Mouse (Mus musculus) midbrain, embryonic 12.5 days (tissue): ENCODE measurements at regions not wholly inside any gene's neighbourhood (a gene's known extent, or its start where the extent isn't known, plus 50 kb on each side); places are given as distances from the start of the nearest gene placed in this dataset.

ENCODE experiments used
- ATAC-seq: fragments of 200-750 bp; cut with Nextera tagmentation; 2 replicates; pipeline ENCODE4 v1.8.0; 2017; ENCODE audit warnings: low read depth, moderate TSS enrichment, moderate library complexity; ENCODE audit not compliant: low FRiP score
- H3K27ac ChIP-seq: fragments of 300-500 bp; sonication (generic); replicated peaks from 2 replicates; pipeline ENCODE4 v1.5.1; 2016; ENCODE audit warnings: mild to moderate bottlenecking
- H3K27me3 ChIP-seq: fragments of 300-500 bp; sonication (generic); 2 replicates; pipeline ENCODE4 v1.6.1; 2016; ENCODE audit warnings: mild to moderate bottlenecking
- H3K36me3 ChIP-seq: fragments of 300-500 bp; sonication (generic); 2 replicates; pipeline ENCODE4 v1.6.1; 2016
- H3K4me1 ChIP-seq: fragments of 300-500 bp; sonication (generic); 2 replicates; pipeline ENCODE4 v1.6.1; 2016
- H3K4me2 ChIP-seq: fragments of 300-500 bp; sonication (generic); replicated peaks from 2 replicates; pipeline ENCODE4 v1.6.1; 2016; ENCODE audit warnings: mild to moderate bottlenecking, moderate library complexity
- H3K4me3 ChIP-seq: fragments of 300-500 bp; sonication (generic); 2 replicates; pipeline ENCODE4 v1.5.1; 2016; ENCODE audit warnings: mild to moderate bottlenecking
- H3K9ac ChIP-seq: fragments of 300-500 bp; sonication (generic); replicated peaks from 2 replicates; pipeline ENCODE4 v1.6.1; 2016; ENCODE audit warnings: mild to moderate bottlenecking, moderate library complexity
- H3K9me3 ChIP-seq: fragments of 300-500 bp; sonication (generic); 2 replicates; pipeline ENCODE4 v1.6.1; 2016; ENCODE audit warnings: mild to moderate bottlenecking
- WGBS: fragments of 180-500 bp; shearing (Covaris S2); methylation state at CpG from one replicate; pipeline ENCODE4 v1.1.7; 2016; 5-methylcytosine and 5-hydroxymethylcytosine counted together

DNA sequence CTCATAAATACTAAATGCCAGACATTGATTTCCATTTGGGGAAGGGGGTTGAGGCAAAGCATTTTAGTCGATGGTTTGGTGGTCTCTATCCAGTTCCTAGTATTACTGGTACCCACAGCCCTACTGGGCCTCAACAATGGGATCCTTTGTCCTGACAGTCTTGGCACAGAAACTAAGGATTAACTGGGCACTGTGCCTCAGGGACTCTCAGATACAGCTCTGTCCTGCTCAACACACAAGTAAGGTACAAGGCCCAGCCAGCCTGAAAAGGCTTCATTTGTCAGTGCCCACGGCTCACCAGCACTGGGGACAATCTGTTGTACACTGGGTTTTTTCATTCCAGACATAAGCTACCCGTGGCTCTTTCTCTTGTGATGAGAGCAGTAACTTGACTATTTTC lies 686.0 kb downstream of the Nedd1 start:
- ATAC-seq: peak; percentile 38; the same call in 1 of the 2 replicates
- H3K27ac ChIP-seq: peak overlapping the region; percentile 22; the same call in 1 of the 2 replicates

DNA sequence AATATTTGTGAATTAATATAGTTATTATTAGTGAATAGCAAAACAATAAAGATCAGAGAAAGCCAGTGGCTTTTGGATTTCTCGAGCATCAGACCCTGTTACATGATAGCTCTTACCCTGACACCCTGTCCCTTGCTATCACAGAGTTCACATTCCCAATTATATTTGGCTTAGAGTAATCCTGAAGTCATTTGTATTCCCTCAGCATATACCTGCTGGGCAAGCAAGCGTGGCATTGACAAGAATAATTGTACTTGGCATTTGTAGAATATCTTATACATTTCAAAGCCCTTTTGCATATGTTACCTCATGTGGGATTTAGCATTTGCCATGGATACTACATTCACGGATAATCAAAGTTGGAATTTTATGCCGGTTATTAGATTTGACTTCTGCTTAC lies 692.0 kb downstream of the Nedd1 start:
- Histone ChIP-seq H3K9ac (no peak overlapping the region), H3K4me2 (no peak overlapping the region), H3K9me3 (no peaks in the 10 kb centered on the region), H3K27me3 (no peaks in the 10 kb centered on the region), H3K4me1 (no peaks in the 10 kb centered on the region), H3K27ac (no peak overlapping the region), H3K36me3 (no peaks in the 10 kb centered on the region), H3K4me3 (no peak overlapping the region)
- ATAC-seq: no peak
- 55% methylated on average over 4 of the region's 4 CpGs for WGBS

More for the DNA sequence above, 686.0 kb downstream of the Nedd1 start:
- Histone ChIP-seq H3K4me3 (no peak overlapping the region), H3K9me3 (no peaks in the 10 kb centered on the region), H3K36me3 (no peaks in the 10 kb centered on the region), H3K27me3 (no peaks in the 10 kb centered on the region), H3K4me1 (0 out of 2 replicates have a peak, but pooled peaks cover 2% of the 10 kb centered on the region), H3K9ac (no peak overlapping the region), H3K4me2 (no peak overlapping the region)
- WGBS: 54% methylated on average over 3 of the region's 3 CpGs

DNA sequence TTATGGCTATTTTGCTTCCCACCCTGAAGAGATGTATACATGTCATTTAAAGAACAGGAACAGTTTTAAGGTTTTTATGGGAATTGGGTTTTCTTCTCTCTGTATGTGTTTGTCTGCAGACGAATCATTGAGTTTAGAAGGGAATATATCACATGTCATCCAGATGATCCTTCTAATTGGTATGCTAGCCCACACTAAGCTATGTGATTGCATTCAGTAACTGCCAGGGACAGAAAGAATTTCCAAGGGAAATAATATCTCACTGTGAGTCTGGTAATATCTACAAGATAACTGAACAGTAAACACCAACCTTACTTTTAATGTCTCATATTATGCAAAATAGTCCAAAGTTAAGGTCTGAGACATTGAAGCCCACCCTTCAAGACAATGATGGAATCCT lies 698.0 kb downstream of the Nedd1 start:
- Histone ChIP-seq H3K9me3 (no peaks in the 10 kb centered on the region), H3K27me3 (no peaks in the 10 kb centered on the region), H3K27ac (no peak overlapping the region; the same call in 1 of the 2 replicates), H3K4me1 (no peaks in the 10 kb centered on the region), H3K9ac (no peak overlapping the region), H3K36me3 (no peaks in the 10 kb centered on the region), H3K4me2 (no peak overlapping the region), H3K4me3 (no peak overlapping the region)
- ATAC-seq: no peak
- 57% methylated on average over 1 of the region's 1 CpGs for WGBS

DNA sequence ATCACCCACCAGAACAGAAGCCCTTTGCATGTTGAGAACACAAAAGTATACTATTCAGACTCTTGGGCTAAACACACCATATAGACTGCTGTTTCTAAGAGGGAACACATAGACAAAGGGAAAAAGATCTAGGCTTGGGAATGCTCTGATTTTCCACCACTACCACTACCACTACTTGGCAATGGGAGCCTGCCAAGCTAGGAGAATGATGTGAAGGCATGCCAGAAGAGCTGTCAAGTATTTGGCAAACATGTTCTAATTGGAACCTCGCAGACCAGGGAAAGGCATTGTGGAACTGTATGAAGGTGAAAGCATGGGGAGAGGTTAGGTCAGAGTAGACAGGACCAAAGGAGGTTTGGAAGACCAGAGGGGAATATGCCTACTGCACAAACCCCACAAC lies 701.2 kb downstream of the Nedd1 start:
- H3K4me1 ChIP-seq: no peaks in the 10 kb centered on the region
- WGBS: 93% methylated on average over 1 of the region's 1 CpGs
- H3K36me3 ChIP-seq: no peaks in the 10 kb centered on the region
- no peak for ATAC-seq
- H3K9ac ChIP-seq: no peak overlapping the region
- no peak overlapping the region for H3K4me2 ChIP-seq
- H3K27ac ChIP-seq: no peak overlapping the region
- H3K4me3 ChIP-seq: no peak overlapping the region
- H3K9me3 ChIP-seq: no peaks in the 10 kb centered on the region
- no peaks in the 10 kb centered on the region for H3K27me3 ChIP-seq

DNA sequence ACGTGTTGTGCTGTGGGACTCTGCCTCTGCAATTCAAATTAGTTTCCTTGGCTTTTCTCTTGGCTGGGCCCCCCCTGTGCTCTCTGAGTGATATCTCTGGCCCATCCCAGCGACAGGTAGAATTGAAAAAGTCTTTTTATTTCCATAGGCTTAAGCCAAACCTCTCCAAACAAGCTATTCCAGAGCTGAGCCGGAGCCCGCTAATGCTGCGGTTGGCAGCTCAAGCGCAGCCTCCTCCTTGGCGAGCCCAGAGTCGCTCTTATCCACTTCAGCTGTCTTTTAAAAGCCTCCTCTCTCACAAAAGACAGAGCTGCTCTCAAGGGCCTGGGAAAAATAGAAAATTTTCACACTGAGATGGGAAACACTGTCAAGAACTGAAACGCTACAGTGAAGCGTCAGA lies 712.7 kb downstream of the Nedd1 start:
- WGBS: 14% methylated on average over 10 of the region's 10 CpGs
- Histone ChIP-seq H3K4me2 (peak overlapping the region; percentile 10), H3K4me1 (peaks cover 11% of the 10 kb centered on the region), H3K4me3 (no peak overlapping the region), H3K9ac (0 out of 2 replicates have a peak overlapping the region, but pooled peaks have one; percentile 29), H3K36me3 (no peaks in the 10 kb centered on the region), H3K27ac (peak overlapping the region; percentile 36), H3K27me3 (no peaks in the 10 kb centered on the region), H3K9me3 (no peaks in the 10 kb centered on the region)
- ATAC-seq: peak; percentile 60

DNA sequence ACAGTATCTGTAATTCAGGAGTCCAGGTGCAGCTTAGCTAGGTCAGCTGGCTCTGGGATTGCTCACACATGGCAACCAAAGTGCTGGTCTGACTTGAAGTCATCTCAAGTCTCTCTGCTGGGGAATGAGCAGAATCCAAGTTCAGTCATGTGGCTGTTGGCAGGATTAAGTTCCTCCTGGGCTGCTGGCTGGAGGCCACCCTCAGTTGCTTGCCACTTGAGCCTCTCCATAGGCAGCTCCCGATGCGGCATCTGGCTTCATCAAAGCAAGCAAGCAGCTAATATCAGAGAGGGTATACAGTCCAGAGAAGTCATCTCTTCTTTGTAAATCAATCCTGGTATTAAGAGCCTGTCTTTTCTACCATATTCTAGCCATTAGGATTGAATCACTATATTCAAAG lies 714.3 kb downstream of the Nedd1 start:
- WGBS: 86% methylated on average over 2 of the region's 2 CpGs

DNA sequence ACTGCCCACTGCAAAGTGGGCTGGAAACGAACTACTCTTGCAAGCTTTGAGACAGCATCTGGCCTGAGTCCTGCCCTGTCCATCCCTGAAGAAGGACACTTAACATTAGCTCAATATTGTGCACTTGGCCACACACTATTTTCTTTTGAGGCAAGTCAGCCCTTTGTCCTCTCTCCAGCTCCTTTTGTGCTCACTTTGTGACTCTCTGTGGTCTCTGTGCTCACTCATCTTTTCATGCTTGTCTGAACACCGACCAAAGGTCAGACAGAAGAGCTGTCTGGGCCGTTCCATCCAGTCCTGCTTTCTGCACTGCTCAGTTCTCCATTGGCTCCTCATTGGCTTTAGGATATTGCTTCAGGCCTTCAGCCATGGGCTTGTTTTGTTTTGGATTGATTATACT lies 715.8 kb downstream of the Nedd1 start:
- no peak overlapping the region for H3K9ac ChIP-seq
- no peaks in the 10 kb centered on the region for H3K36me3 ChIP-seq
- H3K4me3 ChIP-seq: no peak overlapping the region
- no peak for ATAC-seq
- peaks cover 11% of the 10 kb centered on the region for H3K4me1 ChIP-seq
- 27% methylated on average over 3 of the region's 3 CpGs for WGBS
- H3K9me3 ChIP-seq: no peaks in the 10 kb centered on the region
- no peak overlapping the region for H3K4me2 ChIP-seq
- H3K27ac ChIP-seq: no peak overlapping the region
- no peaks in the 10 kb centered on the region for H3K27me3 ChIP-seq

More for the DNA sequence above, 714.3 kb downstream of the Nedd1 start:
- no peak overlapping the region for H3K9ac ChIP-seq
- no peaks in the 10 kb centered on the region for H3K27me3 ChIP-seq
- H3K36me3 ChIP-seq: no peaks in the 10 kb centered on the region
- H3K27ac ChIP-seq: no peak overlapping the region
- H3K4me3 ChIP-seq: no peak overlapping the region
- ATAC-seq: no peak
- H3K9me3 ChIP-seq: no peaks in the 10 kb centered on the region
- H3K4me1 ChIP-seq: peaks cover 11% of the 10 kb centered on the region
- H3K4me2 ChIP-seq: no peak overlapping the region

DNA sequence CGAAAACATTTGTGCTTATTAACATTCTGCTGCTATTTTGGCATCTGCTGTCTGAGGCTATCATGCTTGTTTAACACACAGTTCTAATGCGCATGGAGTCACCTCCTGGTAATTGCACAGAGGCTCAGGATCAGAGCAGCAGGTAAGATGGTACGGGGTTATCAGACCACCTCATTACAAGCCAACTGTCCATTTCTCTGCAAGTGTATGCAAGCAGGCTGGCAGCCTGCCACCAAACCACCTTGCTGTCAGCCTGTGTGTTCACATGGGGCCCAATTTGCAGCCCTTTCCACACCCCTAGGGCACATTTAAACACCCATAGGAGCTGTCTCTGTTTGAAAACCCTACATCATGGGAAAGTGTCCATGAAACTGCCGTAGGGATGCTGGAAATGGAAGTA lies 731.2 kb downstream of the Nedd1 start:
- no peaks in the 10 kb centered on the region for H3K9me3 ChIP-seq
- H3K9ac ChIP-seq: no peak overlapping the region
- WGBS: 74% methylated on average over 4 of the region's 4 CpGs
- no peaks in the 10 kb centered on the region for H3K27me3 ChIP-seq
- H3K36me3 ChIP-seq: no peaks in the 10 kb centered on the region
- no peak for ATAC-seq
- peaks cover 18% of the 10 kb centered on the region for H3K4me1 ChIP-seq
- H3K4me2 ChIP-seq: no peak overlapping the region
- no peak overlapping the region; the same call in 1 of the 2 replicates for H3K27ac ChIP-seq
- H3K4me3 ChIP-seq: no peak overlapping the region

DNA sequence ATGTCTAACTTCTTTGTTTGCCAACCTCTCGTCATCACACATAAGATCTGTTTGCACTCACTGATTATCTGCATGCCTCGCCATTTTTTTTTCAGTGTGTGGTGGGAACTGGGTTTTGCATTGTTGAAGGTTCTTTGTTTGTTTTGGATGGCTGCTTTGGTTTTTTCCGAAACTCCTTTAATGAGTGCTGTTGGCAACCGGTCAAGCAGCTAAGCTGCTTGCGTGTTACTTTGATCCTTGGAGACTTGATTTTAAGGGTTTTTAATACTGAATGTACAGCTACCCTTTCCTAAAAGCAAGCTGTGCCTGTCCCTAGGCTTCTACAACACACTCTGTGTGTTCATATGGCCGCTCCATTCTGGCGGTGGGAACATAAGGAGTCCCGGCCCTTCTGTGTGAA lies 733.9 kb downstream of the Nedd1 start:
- 20% methylated on average over 8 of the region's 8 CpGs for WGBS

DNA sequence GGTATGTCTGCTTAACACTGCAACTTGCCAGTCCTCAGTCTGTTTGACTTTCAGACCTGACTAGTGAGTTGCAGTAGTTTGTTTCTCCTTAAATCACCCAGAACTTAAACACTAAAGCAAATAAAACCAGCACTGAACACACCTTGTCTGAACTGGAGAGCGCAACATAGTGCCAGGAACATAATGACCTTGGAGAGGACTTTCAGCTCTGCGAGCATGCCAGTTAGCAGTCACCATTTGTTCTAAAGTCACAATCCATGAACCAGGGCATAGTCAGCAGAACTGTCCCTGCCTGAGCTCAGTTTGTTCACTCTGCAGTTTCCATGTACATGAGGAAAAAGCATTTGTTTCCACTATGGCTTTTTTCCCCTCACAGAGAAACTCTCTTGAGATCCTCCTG lies 742.4 kb downstream of the Nedd1 start:
- no peak overlapping the region for H3K27ac ChIP-seq
- peaks cover 4% of the 10 kb centered on the region; the same call in 1 of the 2 replicates for H3K4me1 ChIP-seq
- no peak overlapping the region for H3K9ac ChIP-seq
- no peak overlapping the region for H3K4me2 ChIP-seq
- ATAC-seq: no peak
- 96% methylated on average over 2 of the region's 2 CpGs for WGBS
- H3K27me3 ChIP-seq: no peaks in the 10 kb centered on the region
- H3K36me3 ChIP-seq: no peaks in the 10 kb centered on the region
- no peaks in the 10 kb centered on the region for H3K9me3 ChIP-seq
- no peak overlapping the region for H3K4me3 ChIP-seq

More for the DNA sequence above, 733.9 kb downstream of the Nedd1 start:
- Histone ChIP-seq H3K27ac (peak overlapping the region; percentile 30; the same call in 1 of the 2 replicates), H3K4me2 (no peak overlapping the region), H3K4me1 (peaks cover 21% of the 10 kb centered on the region), H3K27me3 (no peaks in the 10 kb centered on the region), H3K4me3 (no peak overlapping the region), H3K9ac (no peak overlapping the region), H3K36me3 (no peaks in the 10 kb centered on the region), H3K9me3 (no peaks in the 10 kb centered on the region)
- ATAC-seq: no peak

DNA sequence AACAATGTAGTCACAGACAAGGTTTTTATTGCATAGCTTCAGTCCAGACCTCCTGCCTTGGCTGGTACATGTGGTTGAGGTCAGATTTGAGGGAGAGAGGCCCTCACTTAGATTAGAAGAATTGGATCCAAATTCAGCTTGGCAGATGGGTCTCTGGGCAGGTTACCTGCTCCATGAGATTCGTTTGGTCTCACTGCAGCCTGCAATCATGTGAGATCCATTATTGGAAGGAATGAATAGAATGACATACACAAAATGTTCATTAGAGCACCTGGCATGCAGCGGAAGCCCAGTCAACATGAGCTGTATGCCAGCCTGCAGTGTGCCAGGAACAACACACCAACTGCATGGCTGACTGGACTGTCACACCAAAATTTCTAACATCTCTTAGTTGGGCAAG lies 750.3 kb downstream of the Nedd1 start:
- no peaks in the 10 kb centered on the region for H3K36me3 ChIP-seq
- no peaks in the 10 kb centered on the region for H3K9me3 ChIP-seq
- no peak overlapping the region for H3K9ac ChIP-seq
- no peak overlapping the region for H3K4me2 ChIP-seq
- no peak overlapping the region for H3K27ac ChIP-seq
- no peak for ATAC-seq
- 98% methylated on average over 2 of the region's 2 CpGs for WGBS
- no peak overlapping the region for H3K4me3 ChIP-seq
- H3K4me1 ChIP-seq: peaks cover 13% of the 10 kb centered on the region; the same call in 1 of the 2 replicates
- no peaks in the 10 kb centered on the region for H3K27me3 ChIP-seq

DNA sequence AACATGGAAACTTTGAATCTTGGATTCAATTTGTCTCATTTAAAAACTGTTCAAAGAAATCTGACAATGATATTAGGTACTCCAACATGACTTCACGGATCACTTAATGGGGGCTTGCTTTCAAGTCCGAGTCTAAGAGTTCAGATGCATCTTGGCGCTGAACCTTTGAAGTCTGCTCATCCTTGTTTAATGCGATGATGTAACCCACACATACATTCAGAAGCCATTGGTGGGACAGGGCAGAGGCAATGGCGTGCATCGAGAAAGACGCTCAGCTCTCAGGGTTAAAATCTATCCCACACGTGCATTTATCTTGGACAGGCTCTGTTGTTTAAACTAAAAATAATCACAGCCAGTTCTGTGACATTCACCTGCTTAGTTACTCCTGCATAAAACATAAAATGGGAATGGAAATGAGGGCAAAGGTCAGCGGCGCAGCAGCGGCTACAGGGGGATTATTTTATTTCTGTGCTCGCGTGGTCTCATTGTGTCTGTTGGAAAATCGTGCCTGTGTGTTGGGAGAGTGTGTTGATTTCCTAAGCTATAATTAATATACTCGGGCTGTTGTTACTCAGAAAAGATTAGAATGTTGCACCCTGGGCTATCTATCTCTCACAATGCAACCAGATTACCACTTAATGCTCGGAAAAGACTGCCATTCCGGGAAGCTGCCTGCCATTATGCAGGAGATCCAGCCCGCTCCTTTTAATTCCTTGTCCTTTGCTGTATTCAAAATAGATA lies 754.5 kb downstream of the Nedd1 start:
- H3K4me2 ChIP-seq: peak overlapping the region; percentile 19
- no peaks in the 10 kb centered on the region for H3K9me3 ChIP-seq
- peak; percentile 72 for ATAC-seq
- no peak overlapping the region for H3K4me3 ChIP-seq
- peaks cover 13% of the 10 kb centered on the region; the same call in 1 of the 2 replicates for H3K4me1 ChIP-seq
- 45% methylated on average over 18 of the region's 18 CpGs for WGBS
- H3K27me3 ChIP-seq: no peaks in the 10 kb centered on the region
- H3K27ac ChIP-seq: peak overlapping the region; percentile 77
- no peak overlapping the region; the same call in 1 of the 2 replicates for H3K9ac ChIP-seq
- no peaks in the 10 kb centered on the region for H3K36me3 ChIP-seq
